Mouse (Mus musculus) olfactory bulb, adult 2 months (tissue): ENCODE results near the gene Sorcs1.

Experiments used
- CTCF ChIP-seq: fragments of 200-500 bp; IDR thresholded peaks from 2 replicates; pipeline ENCODE4 v1.5.1; 2012; ENCODE audit warnings: low read depth, mild to moderate bottlenecking, low read length, moderate library complexity; ENCODE audit not compliant: insufficient read depth
- POLR2A ChIP-seq: fragments of 200-500 bp; IDR thresholded peaks from 2 replicates; pipeline ENCODE4 v1.6.1; 2012; ENCODE audit warnings: mild to moderate bottlenecking, low read depth, low read length, moderate library complexity; ENCODE audit not compliant: insufficient read depth

GRCm38 (mm10) chr19:50514309-50514830 lies 164.1 kb downstream of the Sorcs1 start:
- no peak for TF ChIP-seq POLR2A
- TF ChIP-seq CTCF, result no peak
